Mouse (Mus musculus) megakaryocyte, embryonic 14.5 days (primary cell): ENCODE measurements around the gene Ints1.

Source experiments
- FLI1 ChIP-seq: IDR thresholded peaks from 2 replicates; pipeline ENCODE4 v1.6.1; 2012; ENCODE audit warnings: low read length, inconsistent platforms, mixed read lengths
- GATA1 ChIP-seq: IDR thresholded peaks from 3 replicates; pipeline ENCODE4 v1.6.1; 2012; ENCODE audit warnings: mixed read lengths, low read length, inconsistent platforms, borderline replicate concordance

DNA sequence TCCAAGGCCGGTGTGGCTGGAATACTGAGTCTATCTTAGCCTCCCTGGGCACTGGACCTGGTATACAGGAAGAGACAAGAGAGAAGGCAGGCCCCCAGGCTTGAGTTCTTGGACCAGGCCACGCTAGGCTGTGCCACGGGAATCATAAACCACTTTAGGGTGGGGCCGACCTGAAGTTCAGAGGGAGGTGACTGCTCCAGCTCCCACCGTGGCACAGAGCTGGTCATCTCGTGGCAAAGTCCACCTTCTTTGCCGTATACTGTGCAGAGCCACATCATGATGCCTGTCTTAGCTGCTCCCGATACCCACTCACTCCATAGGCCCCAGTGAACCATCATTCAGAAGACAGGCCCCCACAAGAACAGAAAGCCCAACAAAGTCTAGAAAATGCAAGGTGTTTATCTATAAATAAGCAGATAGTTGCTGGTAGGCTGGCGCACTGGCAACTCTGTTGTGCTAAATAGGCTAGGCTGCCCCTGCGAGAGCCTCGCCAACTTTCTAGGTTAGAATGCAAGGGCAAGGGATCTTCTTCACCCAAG, 29.2 kb upstream of the Ints1 start:
- TF ChIP-seq GATA1, result no peak
- TF ChIP-seq FLI1, result no peak
